Mouse (Mus musculus): ENCODE results near the gene Fez2. TPM values are rescaled to one million over a fixed set of nuclear protein-coding genes. Genes with fewer than 3 reads are reported as not detected.
A peak's percentile ranks its signal among the peaks of the same experiment; 100 is the strongest.

Gene Fez2
- polyA plus RNA-seq, 1 experiment = 14.9 TPM

- DNase-seq = no peak
- H3K4me1 ChIP-seq (replicated peaks; ENCODE audit: control insufficient read depth, insufficient read depth, low read length) = peaks cover 2% of the 10 kb centered on the region; the same call in 1 of the 2 replicates
- 54% methylated on average over 7 of the region's 7 CpGs for WGBS
Observed at GRCm38 (mm10) chr17:78366070-78366469, 51.9 kb downstream of the Fez2 start.

GRCm38 (mm10) chr17:78364555-78365302 is 53.2 kb downstream of the Fez2 start:
- H3K27me3 ChIP-seq (ENCODE audit: control insufficient read depth, insufficient read depth, low read length) = no peaks in the 10 kb centered on the region
- no peak overlapping the region for H3K27ac ChIP-seq (ENCODE audit: control insufficient read depth, insufficient read depth, low read length)
- H3K4me1 ChIP-seq (replicated peaks; ENCODE audit: control insufficient read depth, insufficient read depth, low read length) = peaks cover 2% of the 10 kb centered on the region; the same call in 1 of the 2 replicates
- no peak for TF ChIP-seq CTCF (IDR thresholded peaks at IDR 0.05; ENCODE audit: borderline replicate concordance, control insufficient read depth, extremely low read depth, insufficient read depth, low read length, poor library complexity)
- TF ChIP-seq POLR2A (IDR thresholded peaks at IDR 0.05; ENCODE audit: control insufficient read depth, extremely low read depth, insufficient read depth, low read length, poor library complexity) = no peak
- WGBS = 95% methylated on average over 23 of the region's 23 CpGs
- no peaks in the 10 kb centered on the region for H3K36me3 ChIP-seq (ENCODE audit: control insufficient read depth, insufficient read depth, low read length)
- H3K4me3 ChIP-seq (ENCODE audit: control insufficient read depth, insufficient read depth, low read length) = no peak overlapping the region
- DNase-seq = no peak

More at GRCm38 (mm10) chr17:78366070-78366469, 51.9 kb downstream of the Fez2 start:
- no peak for TF ChIP-seq CTCF (IDR thresholded peaks at IDR 0.05; ENCODE audit: borderline replicate concordance, control insufficient read depth, extremely low read depth, insufficient read depth, low read length, poor library complexity)
- no peak for TF ChIP-seq POLR2A (IDR thresholded peaks at IDR 0.05; ENCODE audit: control insufficient read depth, extremely low read depth, insufficient read depth, low read length, poor library complexity)
- H3K27ac ChIP-seq (ENCODE audit: control insufficient read depth, insufficient read depth, low read length) = no peak overlapping the region
- H3K27me3 ChIP-seq (ENCODE audit: control insufficient read depth, insufficient read depth, low read length) = no peaks in the 10 kb centered on the region
- H3K36me3 ChIP-seq (ENCODE audit: control insufficient read depth, insufficient read depth, low read length) = no peaks in the 10 kb centered on the region
- no peak overlapping the region for H3K4me3 ChIP-seq (ENCODE audit: control insufficient read depth, insufficient read depth, low read length)

GRCm38 (mm10) chr17:78361939-78362728 is 55.8 kb downstream of the Fez2 start:
- H3K4me3 ChIP-seq (ENCODE audit: control insufficient read depth, insufficient read depth, low read length) = peak overlapping the region; percentile 28
- peak; percentile 74 for DNase-seq
- peak overlapping the region; percentile 77 for H3K27ac ChIP-seq (ENCODE audit: control insufficient read depth, insufficient read depth, low read length)
- no peaks in the 10 kb centered on the region for H3K36me3 ChIP-seq (ENCODE audit: control insufficient read depth, insufficient read depth, low read length)
- H3K27me3 ChIP-seq (ENCODE audit: control insufficient read depth, insufficient read depth, low read length) = no peaks in the 10 kb centered on the region
- peaks cover 2% of the 10 kb centered on the region; the same call in 1 of the 2 replicates for H3K4me1 ChIP-seq (replicated peaks; ENCODE audit: control insufficient read depth, insufficient read depth, low read length)
- 8% methylated on average over 13 of the region's 13 CpGs for WGBS
- TF ChIP-seq CTCF (IDR thresholded peaks at IDR 0.05; ENCODE audit: borderline replicate concordance, control insufficient read depth, extremely low read depth, insufficient read depth, low read length, poor library complexity) = no peak
- 0 out of 2 replicates have a peak, but pooled peaks have one; percentile 15 for TF ChIP-seq POLR2A (IDR thresholded peaks at IDR 0.05; ENCODE audit: control insufficient read depth, extremely low read depth, insufficient read depth, low read length, poor library complexity)

DNA sequence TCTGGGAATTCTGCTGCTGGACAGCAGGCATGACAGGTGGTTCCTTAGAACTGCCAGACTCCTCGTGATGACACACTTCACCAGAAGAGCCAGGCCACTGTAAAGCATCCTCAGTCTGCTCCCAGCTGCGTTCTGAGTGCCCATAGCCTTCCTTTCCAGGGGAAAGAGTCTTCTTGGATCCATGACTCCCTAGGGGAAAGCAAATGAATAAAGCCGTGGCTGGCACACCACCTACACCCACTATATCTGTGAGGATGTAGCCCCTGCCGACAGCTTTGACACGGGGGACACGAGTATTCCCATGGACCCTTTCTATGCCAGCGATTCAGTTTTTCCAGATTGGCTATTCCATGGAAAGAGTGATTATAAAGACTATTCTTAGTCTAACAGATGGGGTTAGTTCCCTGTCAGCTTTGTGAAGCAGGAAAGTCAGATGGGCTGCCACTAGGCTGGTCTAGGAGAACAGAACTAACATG is 59.7 kb downstream of the Fez2 start:
- peaks cover 4% of the 10 kb centered on the region for H3K4me1 ChIP-seq (replicated peaks; ENCODE audit: control insufficient read depth, insufficient read depth, low read length)
- no peak overlapping the region for H3K4me3 ChIP-seq (ENCODE audit: control insufficient read depth, insufficient read depth, low read length)
- DNase-seq = no peak
- H3K36me3 ChIP-seq (ENCODE audit: control insufficient read depth, insufficient read depth, low read length) = no peaks in the 10 kb centered on the region
- H3K27me3 ChIP-seq (ENCODE audit: control insufficient read depth, insufficient read depth, low read length) = no peaks in the 10 kb centered on the region
- 92% methylated on average over 7 of the region's 7 CpGs for WGBS
- no peak for TF ChIP-seq POLR2A (IDR thresholded peaks at IDR 0.05; ENCODE audit: control insufficient read depth, extremely low read depth, insufficient read depth, low read length, poor library complexity)
- TF ChIP-seq CTCF (IDR thresholded peaks at IDR 0.05; ENCODE audit: borderline replicate concordance, control insufficient read depth, extremely low read depth, insufficient read depth, low read length, poor library complexity) = no peak
- H3K27ac ChIP-seq (ENCODE audit: control insufficient read depth, insufficient read depth, low read length) = no peak overlapping the region

DNA sequence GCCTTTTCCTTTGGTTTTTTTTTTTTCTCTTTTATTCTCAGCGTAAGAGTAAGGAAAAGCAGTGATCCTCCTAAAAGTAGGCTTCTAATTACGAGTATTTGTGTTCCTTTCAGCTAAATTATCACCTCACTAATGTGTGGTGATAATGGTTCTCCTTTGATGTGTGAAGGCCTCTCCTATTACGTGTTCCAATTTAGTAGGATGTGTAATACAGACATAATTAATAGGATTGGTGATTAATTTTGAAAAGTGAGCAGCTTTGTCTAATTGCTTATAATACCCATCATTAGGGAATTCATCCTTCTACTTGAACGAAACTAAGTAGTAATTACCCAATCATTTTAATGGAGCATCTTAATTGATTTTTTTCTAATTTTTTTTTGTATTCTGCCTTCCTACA is 60.2 kb downstream of the Fez2 start:
- DNase-seq = no peak
- Histone ChIP-seq H3K27me3 (ENCODE audit: control insufficient read depth, insufficient read depth, low read length) (no peaks in the 10 kb centered on the region), H3K27ac (ENCODE audit: control insufficient read depth, insufficient read depth, low read length) (no peak overlapping the region), H3K4me3 (ENCODE audit: control insufficient read depth, insufficient read depth, low read length) (no peak overlapping the region), H3K36me3 (ENCODE audit: control insufficient read depth, insufficient read depth, low read length) (no peaks in the 10 kb centered on the region), H3K4me1 (replicated peaks; ENCODE audit: control insufficient read depth, insufficient read depth, low read length) (peaks cover 6% of the 10 kb centered on the region)
- 92% methylated on average over 4 of the region's 4 CpGs for WGBS
- TF ChIP-seq POLR2A (IDR thresholded peaks at IDR 0.05; ENCODE audit: control insufficient read depth, extremely low read depth, insufficient read depth, low read length, poor library complexity) (no peak), CTCF (IDR thresholded peaks at IDR 0.05; ENCODE audit: borderline replicate concordance, control insufficient read depth, extremely low read depth, insufficient read depth, low read length, poor library complexity) (no peak)

GRCm38 (mm10) chr17:78355611-78356010 is 62.3 kb downstream of the Fez2 start:
- Histone ChIP-seq H3K4me3 (ENCODE audit: control insufficient read depth, insufficient read depth, low read length) (no peak overlapping the region), H3K27me3 (ENCODE audit: control insufficient read depth, insufficient read depth, low read length) (no peaks in the 10 kb centered on the region), H3K27ac (ENCODE audit: control insufficient read depth, insufficient read depth, low read length) (no peak overlapping the region), H3K4me1 (replicated peaks; ENCODE audit: control insufficient read depth, insufficient read depth, low read length) (peaks cover 14% of the 10 kb centered on the region), H3K36me3 (ENCODE audit: control insufficient read depth, insufficient read depth, low read length) (no peaks in the 10 kb centered on the region)
- DNase-seq = no peak
- WGBS = 98% methylated on average over 8 of the region's 8 CpGs
- TF ChIP-seq POLR2A (IDR thresholded peaks at IDR 0.05; ENCODE audit: control insufficient read depth, extremely low read depth, insufficient read depth, low read length, poor library complexity) = no peak
- no peak for TF ChIP-seq CTCF (IDR thresholded peaks at IDR 0.05; ENCODE audit: borderline replicate concordance, control insufficient read depth, extremely low read depth, insufficient read depth, low read length, poor library complexity)

Data from thymus, adult 2 months (tissue).